Mouse (Mus musculus) c-Kit-positive CD71-negative TER-119-negative erythroid progenitor cells, embryonic 14.5 days (primary cell): ENCODE measurements around the gene Cacna1c.

Experiments used
- DNase-seq: peaks from one replicate; pipeline ENCODE4 v3.0.0-alpha.2; 2013; ENCODE audit warnings: low read depth

The Cacna1c gene

GRCm38 (mm10) chr6:119052366-119052765 is 143.9 kb downstream of the Cacna1c start:
- DNase-seq = no peak

DNA sequence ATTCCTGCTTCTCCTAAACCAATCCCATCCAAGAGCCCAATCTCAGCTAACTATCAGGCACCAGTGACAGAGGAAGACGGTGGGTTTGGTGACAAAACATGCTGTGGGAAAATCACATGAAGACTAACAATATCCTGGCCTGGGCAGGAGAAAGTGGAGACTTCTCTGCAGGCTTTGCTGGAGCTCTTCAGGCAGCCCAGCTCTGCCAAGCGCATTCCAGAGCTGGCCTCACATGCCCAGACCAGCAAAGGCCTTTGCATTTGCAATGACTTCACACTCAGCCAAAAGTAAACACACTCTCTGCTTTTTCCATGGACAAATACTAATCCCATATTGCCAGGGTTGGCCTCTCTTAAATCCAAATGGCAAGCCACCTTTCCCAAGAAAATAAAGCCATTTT is 144.5 kb downstream of the Cacna1c start:
- no peak for DNase-seq

- DNase-seq = no peak
These were observed 148.9 kb downstream of the Cacna1c start for GRCm38 (mm10) chr6:119047340-119047739.

DNA sequence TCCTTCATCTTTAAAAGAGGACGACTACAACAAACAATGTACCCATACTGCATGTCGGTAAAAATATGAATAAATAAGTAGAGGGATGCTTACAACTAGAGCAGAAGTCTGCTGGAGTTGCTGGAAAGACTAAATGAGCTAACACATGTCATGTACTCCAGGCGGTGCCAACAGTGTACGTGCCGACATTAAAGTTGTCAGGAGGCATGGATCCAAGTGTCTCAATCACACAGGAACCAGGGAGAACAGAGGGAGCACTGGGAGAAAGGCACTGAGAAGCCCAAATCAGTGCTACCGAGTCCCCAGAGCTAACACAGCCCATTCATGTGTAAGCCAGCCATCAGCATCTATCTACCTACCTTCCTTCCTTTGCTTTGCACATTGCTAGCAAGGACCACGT is 150.7 kb downstream of the Cacna1c start:
- no peak for DNase-seq

GRCm38 (mm10) chr6:119044148-119044547 is 152.1 kb downstream of the Cacna1c start:
- DNase-seq = no peak

DNA sequence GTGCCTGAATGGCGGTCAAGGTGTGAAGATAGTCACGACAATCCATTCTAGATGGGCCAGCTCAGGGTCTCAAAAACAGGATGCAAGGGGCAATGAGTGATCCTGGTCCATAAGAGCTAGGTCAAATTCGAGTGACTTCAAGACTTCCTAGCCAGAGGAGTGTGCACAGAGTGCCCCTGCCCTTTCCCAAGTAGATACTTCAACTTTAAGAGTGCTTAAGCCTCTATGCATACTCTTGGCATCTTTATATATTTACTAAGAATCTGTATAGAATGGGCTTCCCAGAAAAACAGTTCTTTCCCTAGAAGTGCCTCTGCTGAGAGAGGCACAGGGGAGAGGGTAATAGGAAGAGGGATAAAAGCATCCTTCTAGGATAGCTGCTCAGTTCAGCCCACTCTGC is 153.4 kb downstream of the Cacna1c start:
- no peak for DNase-seq

DNA sequence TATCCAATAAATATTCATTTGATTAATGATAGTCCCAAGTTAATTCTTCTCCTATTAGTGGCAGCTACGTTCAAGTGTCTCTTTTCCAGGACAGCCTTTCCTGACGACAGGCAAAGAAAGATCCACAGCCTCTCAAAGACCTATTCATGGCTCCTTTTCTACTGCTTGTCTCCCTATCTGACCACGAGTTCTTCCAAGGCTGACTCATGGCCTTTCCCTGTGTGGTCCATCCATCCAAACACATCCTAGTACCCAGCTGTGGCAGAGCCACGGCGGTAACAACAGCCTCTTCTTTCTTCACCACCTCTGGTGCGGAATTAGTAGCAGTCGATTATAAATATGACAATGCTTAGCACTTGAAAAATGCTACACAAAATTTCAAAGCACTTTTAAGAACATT is 155.3 kb downstream of the Cacna1c start:
- DNase-seq = no peak

GRCm38 (mm10) chr6:119039815-119040214 is 156.4 kb downstream of the Cacna1c start:
- DNase-seq = no peak

GRCm38 (mm10) chr6:119039293-119039692 is 156.9 kb downstream of the Cacna1c start:
- DNase-seq = no peak

DNA sequence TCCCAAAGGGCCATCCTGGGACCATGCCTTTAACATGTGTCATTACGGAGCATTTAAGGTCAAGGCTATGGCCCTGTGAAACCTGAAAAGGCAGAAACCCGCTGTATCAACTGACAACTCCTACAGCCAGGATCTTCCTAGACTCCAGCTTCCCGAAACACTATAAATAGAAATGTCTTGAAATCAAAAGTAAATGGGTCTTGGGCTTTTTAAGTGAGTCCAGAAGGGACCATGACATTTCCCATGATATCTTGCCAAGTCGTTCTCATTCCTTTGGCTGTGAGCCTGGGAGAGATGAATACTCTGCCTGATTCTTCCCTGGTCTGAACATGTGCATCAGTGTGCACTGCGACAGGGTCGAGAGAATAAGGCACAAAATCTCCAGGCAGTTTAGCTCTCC is 158.4 kb downstream of the Cacna1c start:
- DNase-seq = no peak

DNA sequence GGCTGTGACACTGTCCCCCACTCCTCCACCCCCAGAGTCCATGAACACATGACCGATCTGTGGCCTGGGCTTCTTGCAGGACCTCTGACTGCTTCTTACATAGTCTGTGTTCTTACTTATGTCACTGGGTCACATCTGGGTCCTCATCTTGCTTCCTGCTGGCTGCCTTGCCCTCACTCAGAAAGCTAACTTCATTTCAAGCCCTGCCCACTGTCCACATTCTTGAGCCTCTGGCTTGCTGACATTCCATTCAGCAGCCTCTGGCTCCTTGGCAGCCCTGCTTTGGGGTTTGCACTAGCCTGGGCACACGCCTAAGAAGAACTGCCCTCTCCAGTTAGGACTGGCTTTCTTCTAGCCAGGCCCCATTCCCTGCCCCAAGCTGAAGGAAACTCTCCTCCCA is 159.2 kb downstream of the Cacna1c start:
- no peak for DNase-seq

- no peak for DNase-seq
These were observed 160.9 kb downstream of the Cacna1c start for GRCm38 (mm10) chr6:119035361-119035760.

DNA sequence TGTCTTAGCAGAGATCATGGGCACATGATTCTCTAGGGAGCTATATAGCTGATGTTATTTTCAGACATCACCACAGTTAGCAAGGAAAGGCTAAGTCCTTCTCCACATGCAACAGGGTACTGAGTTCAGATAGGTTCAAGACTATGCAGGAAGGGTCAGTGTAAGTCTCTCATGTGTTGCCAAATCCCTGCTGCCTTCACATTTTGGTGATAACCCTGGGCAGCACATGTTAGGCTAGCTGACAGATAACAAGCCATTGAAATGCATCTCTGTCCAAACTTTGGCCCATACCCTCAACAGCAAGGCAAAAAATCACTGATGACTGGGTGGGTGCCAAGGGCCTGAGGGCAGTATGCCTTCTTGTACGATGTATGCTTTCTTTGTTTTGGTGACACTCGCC is 161.3 kb downstream of the Cacna1c start:
- DNase-seq = no peak

DNA sequence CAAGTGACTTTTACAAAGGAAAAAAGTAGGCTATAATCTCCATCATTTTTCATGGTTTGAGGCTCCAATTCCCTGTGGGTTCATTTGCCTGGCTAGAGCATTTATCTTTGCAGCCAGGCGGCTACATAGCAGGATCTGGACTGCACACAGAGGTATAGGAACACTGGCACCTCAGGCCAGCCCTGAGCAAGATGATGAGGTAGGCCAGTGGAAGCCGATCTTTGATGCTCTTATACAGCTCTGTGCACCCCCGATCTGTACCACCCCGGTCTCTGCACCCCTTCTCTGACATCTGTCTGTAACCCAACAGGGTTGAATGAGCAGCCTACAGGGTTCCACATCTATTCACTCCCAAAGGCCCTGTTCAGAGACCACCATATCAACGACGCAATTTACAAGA is 168.3 kb downstream of the Cacna1c start:
- DNase-seq = no peak

- no peak for DNase-seq
These were observed 173.4 kb downstream of the Cacna1c start for GRCm38 (mm10) chr6:119022850-119023249.

DNA sequence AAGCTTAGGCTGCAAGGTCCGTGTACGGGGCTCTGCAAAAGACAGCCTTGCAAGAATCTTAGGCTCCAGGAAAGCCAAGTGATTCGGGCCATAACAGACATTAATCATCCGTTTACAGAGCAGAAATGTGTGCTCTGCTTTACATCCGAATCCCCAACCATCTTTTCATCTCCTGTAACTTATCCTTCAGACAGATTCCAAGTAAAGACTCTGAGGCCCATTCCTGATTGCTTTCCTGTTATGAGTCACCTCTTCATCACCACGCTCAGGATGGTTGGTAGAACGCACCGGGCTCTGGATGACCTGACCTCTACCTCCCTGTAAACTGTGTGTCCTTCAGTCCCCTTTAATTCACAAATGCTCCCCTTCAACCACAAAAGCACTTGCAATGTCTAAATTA is 175.0 kb downstream of the Cacna1c start:
- no peak for DNase-seq

- no peak for DNase-seq
These were observed 177.3 kb downstream of the Cacna1c start for GRCm38 (mm10) chr6:119018956-119019355.

DNA sequence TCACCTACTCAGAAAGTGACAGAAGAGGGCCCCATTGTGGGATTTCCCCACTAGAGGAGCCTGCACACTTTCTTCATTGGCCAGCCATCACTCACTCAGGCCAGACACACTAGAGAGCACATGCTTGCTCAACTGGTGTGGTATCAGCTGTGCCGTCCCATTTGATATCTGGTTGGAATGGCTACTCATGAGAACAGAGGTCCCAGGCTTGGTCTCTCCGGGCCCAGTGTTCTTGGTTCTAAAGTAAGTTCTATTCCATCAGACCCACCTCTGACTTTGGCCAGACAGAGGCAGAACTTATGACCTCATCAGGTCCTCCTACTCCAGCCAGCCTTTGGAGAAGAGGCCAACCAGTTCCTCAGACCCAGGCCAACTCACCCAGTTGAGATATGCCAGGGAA is 178.0 kb downstream of the Cacna1c start:
- no peak for DNase-seq

DNA sequence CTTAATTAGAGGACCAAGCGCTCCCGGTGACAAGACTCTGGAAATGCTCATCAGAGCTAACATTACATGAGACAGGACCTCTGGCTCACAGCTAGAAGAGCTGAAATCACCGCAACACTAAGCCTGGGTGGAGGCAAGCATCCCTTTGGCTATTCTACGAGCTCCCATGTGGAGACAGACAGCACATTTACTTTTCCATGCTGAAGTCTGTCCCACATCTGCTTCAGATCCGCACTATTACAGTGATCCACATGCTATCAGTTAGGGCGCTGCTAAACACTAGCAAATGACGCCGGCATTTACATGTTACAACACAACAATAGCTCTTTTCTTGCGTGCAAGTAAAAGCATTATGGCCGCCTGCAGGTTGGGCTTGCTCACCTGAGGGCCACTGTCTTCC is 178.7 kb downstream of the Cacna1c start:
- no peak for DNase-seq

- DNase-seq = no peak
These were observed 180.9 kb downstream of the Cacna1c start for GRCm38 (mm10) chr6:119015346-119015745.

DNA sequence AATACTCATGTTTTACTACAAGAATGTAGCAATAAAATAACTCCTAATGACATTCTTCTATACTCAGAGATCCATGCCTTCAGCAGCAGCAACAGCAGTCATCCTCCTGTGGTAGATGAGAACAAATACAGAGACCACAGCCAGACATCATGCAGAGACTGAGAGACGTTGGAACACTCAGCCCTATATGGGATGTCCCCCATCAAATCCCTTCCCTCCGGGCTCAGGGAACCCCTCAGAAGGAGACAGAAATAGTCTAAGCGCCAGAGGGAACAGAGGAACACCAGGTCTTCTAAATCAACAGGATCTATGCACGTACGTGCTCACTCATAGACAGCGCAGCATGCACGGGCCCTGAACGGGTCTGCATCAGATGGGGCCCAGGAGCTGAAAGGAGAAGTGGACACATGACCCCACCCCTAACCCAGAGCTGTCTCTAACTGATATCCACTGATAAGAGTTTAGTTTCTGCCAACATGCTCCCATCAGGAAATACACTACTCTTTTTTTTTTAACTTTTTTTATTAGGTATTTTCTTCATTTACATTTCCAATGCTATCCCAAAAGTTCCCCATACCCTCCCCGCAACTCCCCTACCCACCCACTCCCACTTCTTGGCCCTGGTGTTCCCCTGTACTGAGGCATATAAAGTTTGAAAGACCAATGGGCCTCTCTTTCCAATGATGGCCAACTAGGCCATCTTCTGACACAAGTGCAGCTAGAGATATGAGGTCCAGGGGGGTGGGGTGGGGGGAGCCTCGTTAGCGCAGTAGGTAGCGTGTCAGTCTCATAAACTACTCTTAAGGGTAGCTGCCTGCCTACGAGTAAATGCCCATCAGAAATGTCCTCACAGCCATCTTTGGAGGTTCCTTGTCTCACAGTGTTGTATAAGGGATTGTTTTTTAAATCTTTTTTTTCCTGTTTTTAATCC is 182.8 kb downstream of the Cacna1c start:
- DNase-seq = no peak

- no peak for DNase-seq
These were observed 185.3 kb downstream of the Cacna1c start for GRCm38 (mm10) chr6:119010875-119011274.

DNA sequence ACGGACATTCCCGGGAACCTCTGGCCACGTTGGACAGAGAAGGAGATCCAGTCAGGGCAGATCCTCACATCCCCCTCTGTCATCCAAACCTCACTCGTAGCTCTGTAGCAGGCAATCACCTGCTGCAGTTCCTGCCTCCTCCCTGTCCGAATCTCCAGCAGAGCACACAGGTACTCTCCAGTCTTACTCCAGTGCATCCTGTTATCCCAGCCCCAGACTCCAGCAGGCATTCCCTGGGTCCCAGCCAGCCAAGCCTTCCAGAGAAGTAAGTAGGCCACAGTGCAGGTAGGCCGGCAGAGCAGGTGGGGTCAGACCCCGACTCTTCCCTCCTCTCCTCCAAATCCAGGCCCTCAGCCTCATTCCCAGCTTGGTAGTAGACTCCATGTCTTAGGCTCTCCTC is 186.7 kb downstream of the Cacna1c start:
- DNase-seq = no peak

- DNase-seq = no peak
These were observed 187.5 kb downstream of the Cacna1c start for GRCm38 (mm10) chr6:119008638-119009166.
